Mouse (Mus musculus) MEL (cell line): ENCODE data around the gene Rgma.

Source experiments
- BHLHE40 ChIP-seq: IDR thresholded peaks from 2 replicates; pipeline ENCODE4 v1.6.1; 2012; ENCODE audit warnings: low read depth, mild to moderate bottlenecking, inconsistent platforms, low read length, improper control_type of control experiment, borderline replicate concordance
- CTCF ChIP-seq, 3 experiments: IDR thresholded peaks in 2 of 3; conservative IDR thresholded peaks in 1 of 3; 2 replicates each; pipeline ENCODE4 v1.5.1; 2011 to 2012; ENCODE audit warnings: low read length in 3 of 3, low read depth in 2 of 3, mild to moderate bottlenecking in 2 of 3, improper control_type of control experiment in 1 of 3, inconsistent platforms in 1 of 3, mixed read lengths in 1 of 3, moderate library complexity in 1 of 3; ENCODE audit not compliant: control insufficient read depth in 1 of 3, insufficient read depth in 1 of 3, poor library complexity in 1 of 3, severe bottlenecking in 1 of 3
- GATA1 ChIP-seq: IDR thresholded peaks from 2 replicates; pipeline ENCODE4 v1.6.1; 2011; ENCODE audit warnings: low read depth, low read length, improper control_type of control experiment
- HCFC1 ChIP-seq: IDR thresholded peaks from 2 replicates; pipeline ENCODE4 v1.6.1; 2012; ENCODE audit warnings: low read depth, mild to moderate bottlenecking, inconsistent platforms, low read length, improper control_type of control experiment, moderate library complexity
- MAZ ChIP-seq: IDR thresholded peaks from 2 replicates; pipeline ENCODE4 v1.6.1; 2012; ENCODE audit warnings: low read depth, mild to moderate bottlenecking, inconsistent platforms, low read length, improper control_type of control experiment
- MXI1 ChIP-seq: IDR thresholded peaks from 2 replicates; pipeline ENCODE4 v1.6.1; 2011; ENCODE audit warnings: mild to moderate bottlenecking, low read depth, low read length, improper control_type of control experiment
- MYB ChIP-seq: IDR thresholded peaks from 2 replicates; pipeline ENCODE4 v1.6.1; 2011; ENCODE audit warnings: mild to moderate bottlenecking, low read depth, low read length, improper control_type of control experiment
- MYC ChIP-seq: IDR thresholded peaks from 2 replicates; pipeline ENCODE4 v1.6.1; 2011; ENCODE audit warnings: low read depth, mild to moderate bottlenecking, low read length, improper control_type of control experiment, moderate library complexity
- NELFE ChIP-seq: IDR thresholded peaks from 2 replicates; pipeline ENCODE4 v1.6.1; 2011; ENCODE audit warnings: low read depth, low read length, improper control_type of control experiment
- NRF1 ChIP-seq: IDR thresholded peaks from 2 replicates; pipeline ENCODE4 v1.6.1; 2014; ENCODE audit warnings: low read depth, mild to moderate bottlenecking, inconsistent platforms, low read length, improper control_type of control experiment, moderate library complexity; ENCODE audit not compliant: poor library complexity, insufficient read depth, severe bottlenecking
- POLR2A ChIP-seq, 2 experiments: IDR thresholded peaks; 2 replicates each; pipeline ENCODE4 v1.6.1; 2011 to 2012; ENCODE audit warnings: low read length in 2 of 2, mild to moderate bottlenecking in 2 of 2, control low read depth in 1 of 2, improper control_type of control experiment in 1 of 2, low read depth in 1 of 2, moderate library complexity in 1 of 2; ENCODE audit not compliant: control insufficient read depth in 1 of 2, insufficient read depth in 1 of 2, poor library complexity in 1 of 2
- RCOR1 ChIP-seq: IDR thresholded peaks from 2 replicates; pipeline ENCODE4 v1.6.1; 2012; ENCODE audit warnings: low read depth, mild to moderate bottlenecking, inconsistent platforms, low read length, improper control_type of control experiment
- ZKSCAN1 ChIP-seq: IDR thresholded peaks from 2 replicates; pipeline ENCODE4 v1.6.1; 2012; ENCODE audit warnings: low read depth, mild to moderate bottlenecking, inconsistent platforms, low read length, improper control_type of control experiment, moderate library complexity
- ZMIZ1 ChIP-seq: IDR thresholded peaks from 2 replicates; pipeline ENCODE4 v1.6.1; 2012; ENCODE audit warnings: low read depth, mild to moderate bottlenecking, inconsistent platforms, low read length, improper control_type of control experiment, moderate library complexity

- TF ChIP-seq GATA1 (no peak), CTCF (IDR thresholded peaks at IDR 0.05 in 2 of 3, conservative IDR thresholded peaks at IDR 0.05 in 1 of 3; ENCODE audit: control insufficient read depth in 1 of 3, insufficient read depth in 1 of 3, low read depth in 2 of 3, low read length in 3 of 3, poor library complexity in 1 of 3, severe bottlenecking in 1 of 3) (no peak), POLR2A (IDR thresholded peaks at IDR 0.05; ENCODE audit: control insufficient read depth in 1 of 2, insufficient read depth in 1 of 2, low read depth in 1 of 2, low read length in 2 of 2, poor library complexity in 1 of 2) (no peak), RCOR1 (no peak), NRF1 (no peak), ZMIZ1 (no peak), ZKSCAN1 (no peak), NELFE (no peak), MXI1 (no peak), HCFC1 (no peak), MYB (no peak), MAZ (no peak), MYC (no peak), BHLHE40 (no peak)
Measured at GRCm38 (mm10) chr7:73390426-73391001, 15.2 kb downstream of the Rgma start.
